Mouse (Mus musculus) hindbrain, embryonic 13.5 days (tissue): ENCODE data around the gene Gm43518. TPM values are rescaled to one million over a fixed set of nuclear protein-coding genes. Genes with fewer than 3 reads are reported as not detected.

Experiments used
- ATAC-seq: fragments of 200-750 bp; cut with Nextera tagmentation; 2 replicates; pipeline ENCODE4 v1.8.0; 2017; ENCODE audit warnings: moderate TSS enrichment; ENCODE audit not compliant: low FRiP score
- H3K27ac ChIP-seq: fragments of 300-500 bp; sonication (generic); 2 replicates; pipeline ENCODE4 v1.5.1; 2015; ENCODE audit warnings: inconsistent platforms, mild to moderate bottlenecking, moderate library complexity
- H3K27me3 ChIP-seq: fragments of 300-500 bp; sonication (generic); 2 replicates; pipeline ENCODE4 v1.6.1; 2015; ENCODE audit warnings: mild to moderate bottlenecking, inconsistent platforms
- H3K36me3 ChIP-seq: fragments of 300-500 bp; sonication (generic); 2 replicates; pipeline ENCODE4 v1.6.1; 2015; ENCODE audit warnings: mild to moderate bottlenecking, inconsistent platforms
- H3K4me1 ChIP-seq: fragments of 300-500 bp; sonication (generic); replicated peaks from 2 replicates; pipeline ENCODE4 v1.6.1; 2015; ENCODE audit warnings: inconsistent platforms
- H3K4me2 ChIP-seq: fragments of 300-500 bp; sonication (generic); 2 replicates; pipeline ENCODE4 v1.6.1; 2015; ENCODE audit warnings: inconsistent platforms, mild to moderate bottlenecking, moderate library complexity
- H3K4me3 ChIP-seq: fragments of 300-500 bp; sonication (generic); 2 replicates; pipeline ENCODE4 v1.5.1; 2015; ENCODE audit warnings: mild to moderate bottlenecking, inconsistent platforms
- H3K9ac ChIP-seq: fragments of 300-500 bp; sonication (generic); 2 replicates; pipeline ENCODE4 v1.6.1; 2015; ENCODE audit warnings: mild to moderate bottlenecking, inconsistent platforms
- H3K9me3 ChIP-seq: fragments of 300-500 bp; sonication (generic); 2 replicates; pipeline ENCODE4 v1.6.1; 2016; ENCODE audit warnings: inconsistent platforms
- WGBS: fragments of 180-500 bp; shearing (Covaris S2); methylation state at CpG from one replicate; pipeline ENCODE4 v1.1.7; 2015; 5-methylcytosine and 5-hydroxymethylcytosine counted together
- polyA plus RNA-seq: library from polyadenylated mRNA; unstranded; fragments of >200 nt; fragmentation: Nextera tagmentation; extraction: Ambion mirVana; gene quantifications from 2 replicates; pipeline ENCODE4 v1.2.1, GENCODE M21; 2015

Gene Gm43518
- polyA plus RNA-seq, 1 experiment from 2014 or later = 5.6 TPM

- Histone ChIP-seq H3K27ac (no peak overlapping the region), H3K4me3 (no peak overlapping the region), H3K4me2 (no peak overlapping the region), H3K27me3 (peaks cover 72% of the 10 kb centered on the region), H3K36me3 (no peaks in the 10 kb centered on the region), H3K4me1 (peaks cover 18% of the 10 kb centered on the region), H3K9ac (no peak overlapping the region), H3K9me3 (no peaks in the 10 kb centered on the region)
- no peak for ATAC-seq
- WGBS = 84% methylated on average over 9 of the region's 9 CpGs
These were observed 53.5 kb downstream of the Gm43518 start for GRCm38 (mm10) chr5:123980521-123981249.

DNA sequence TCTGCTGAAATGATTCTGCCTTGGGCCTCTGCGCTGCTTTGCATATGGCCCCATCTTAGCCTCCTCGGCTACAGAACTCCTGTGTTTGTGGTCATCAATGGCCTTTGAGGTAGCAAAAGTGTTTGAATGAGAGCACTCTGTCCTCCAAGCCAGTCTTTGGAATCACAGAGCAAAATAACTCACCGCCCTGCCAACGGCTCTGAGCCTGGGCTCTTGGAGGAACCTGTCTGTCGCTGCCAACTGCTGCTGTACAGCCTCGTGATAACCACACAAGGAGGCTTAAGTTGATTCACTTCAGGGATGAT, 54.0 kb downstream of the Gm43518 start:
- 78% methylated on average over 6 of the region's 6 CpGs for WGBS
- Histone ChIP-seq H3K27ac (no peak overlapping the region), H3K4me3 (no peak overlapping the region), H3K27me3 (peaks cover 72% of the 10 kb centered on the region), H3K4me2 (no peak overlapping the region), H3K9ac (no peak overlapping the region), H3K36me3 (no peaks in the 10 kb centered on the region), H3K4me1 (peaks cover 12% of the 10 kb centered on the region), H3K9me3 (no peaks in the 10 kb centered on the region)
- no peak for ATAC-seq

DNA sequence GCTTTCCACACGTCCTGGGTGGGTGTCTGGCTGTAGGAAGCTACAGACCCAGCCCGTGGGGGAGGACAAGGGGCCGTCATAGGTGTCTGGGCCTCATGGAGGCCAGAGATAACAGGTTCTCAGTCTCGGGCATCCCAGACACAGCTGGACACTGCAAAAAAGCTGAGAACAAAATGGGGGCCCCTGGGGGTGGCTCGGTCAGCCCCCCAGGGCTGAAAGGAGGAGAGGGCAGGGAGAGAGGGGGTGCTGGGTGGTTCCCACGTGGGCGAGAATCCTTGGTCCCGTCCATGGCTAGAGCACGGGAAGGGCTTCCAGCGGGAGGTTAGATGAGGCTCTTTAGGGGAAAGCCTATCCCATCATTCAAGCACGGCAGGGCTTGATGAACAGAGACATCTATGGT, 55.6 kb downstream of the Gm43518 start:
- H3K36me3 ChIP-seq = no peaks in the 10 kb centered on the region
- H3K4me3 ChIP-seq = no peak overlapping the region
- no peak overlapping the region for H3K9ac ChIP-seq
- no peak overlapping the region for H3K4me2 ChIP-seq
- peaks cover 15% of the 10 kb centered on the region for H3K4me1 ChIP-seq
- no peak for ATAC-seq
- H3K27me3 ChIP-seq = peaks cover 72% of the 10 kb centered on the region
- no peaks in the 10 kb centered on the region for H3K9me3 ChIP-seq
- H3K27ac ChIP-seq = no peak overlapping the region
- 85% methylated on average over 11 of the region's 11 CpGs for WGBS

DNA sequence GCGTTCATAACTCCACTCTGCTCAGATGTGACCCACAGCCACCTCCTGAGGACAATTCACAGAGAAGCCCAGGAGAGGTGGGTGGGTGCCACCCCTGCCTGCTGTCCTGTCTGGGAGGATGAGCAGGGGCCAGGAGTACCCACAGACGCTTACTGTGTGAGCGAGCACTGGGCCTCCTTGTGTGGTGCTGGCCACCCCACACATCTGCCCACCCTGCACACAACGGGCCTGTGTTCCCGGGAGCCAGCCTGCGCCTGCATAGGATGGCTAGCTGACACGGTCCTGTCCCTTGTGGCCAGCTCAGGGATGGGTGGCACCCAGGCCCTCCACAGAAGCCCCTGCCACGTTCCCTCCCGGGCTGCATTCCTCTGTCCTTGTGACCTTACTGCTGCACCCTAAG, 58.2 kb downstream of the Gm43518 start:
- WGBS = 79% methylated on average over 9 of the region's 9 CpGs
- H3K9ac ChIP-seq = no peak overlapping the region
- H3K4me3 ChIP-seq = no peak overlapping the region
- peaks cover 76% of the 10 kb centered on the region for H3K27me3 ChIP-seq
- ATAC-seq = no peak
- no peaks in the 10 kb centered on the region for H3K36me3 ChIP-seq
- no peak overlapping the region for H3K27ac ChIP-seq
- no peaks in the 10 kb centered on the region for H3K9me3 ChIP-seq
- H3K4me1 ChIP-seq = peaks cover 27% of the 10 kb centered on the region
- H3K4me2 ChIP-seq = no peak overlapping the region

- no peaks in the 10 kb centered on the region for H3K9me3 ChIP-seq
- no peak for ATAC-seq
- H3K9ac ChIP-seq = no peak overlapping the region
- no peak overlapping the region for H3K4me3 ChIP-seq
- H3K4me2 ChIP-seq = no peak overlapping the region
- H3K27me3 ChIP-seq = peaks cover 79% of the 10 kb centered on the region
- no peaks in the 10 kb centered on the region for H3K36me3 ChIP-seq
- peaks cover 42% of the 10 kb centered on the region for H3K4me1 ChIP-seq
- WGBS = 94% methylated on average over 2 of the region's 2 CpGs
- no peak overlapping the region for H3K27ac ChIP-seq
These were observed 59.7 kb downstream of the Gm43518 start for GRCm38 (mm10) chr5:123986925-123987324.

DNA sequence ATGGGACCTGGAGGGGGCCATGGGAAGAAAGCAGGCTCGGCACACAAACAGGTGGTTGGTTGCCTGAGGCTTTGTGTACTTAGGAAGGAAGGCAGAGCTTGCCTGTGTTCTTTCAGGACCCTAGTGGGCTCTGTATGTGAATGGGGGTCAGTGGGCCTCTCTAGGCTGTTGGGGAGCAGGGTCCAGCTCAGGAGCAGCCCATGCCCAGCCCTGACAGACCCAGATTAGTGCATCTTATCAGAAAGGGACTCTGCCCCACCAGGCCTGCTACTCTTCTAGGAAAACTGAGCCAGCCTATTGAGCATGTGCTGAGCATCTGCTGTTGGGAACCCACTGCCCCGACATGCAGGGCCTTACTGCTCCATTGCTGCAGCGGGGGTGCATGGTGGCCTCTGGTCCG, 60.3 kb downstream of the Gm43518 start:
- Histone ChIP-seq H3K27me3 (peaks cover 85% of the 10 kb centered on the region), H3K9me3 (no peaks in the 10 kb centered on the region), H3K36me3 (no peaks in the 10 kb centered on the region), H3K27ac (no peak overlapping the region), H3K4me2 (no peak overlapping the region), H3K9ac (no peak overlapping the region), H3K4me1 (peaks cover 47% of the 10 kb centered on the region), H3K4me3 (no peak overlapping the region)
- ATAC-seq = no peak
- 77% methylated on average over 4 of the region's 4 CpGs for whole genome bisulfite sequencing

Other genes with a start within 250 kb of the Gm43518 start
- gene Clip1, start 242.8 kb upstream of the Gm43518 start, polyA plus RNA-seq = 80.2 and 84.8 TPM in 2 replicates
- gene Zcchc8, start 206.3 kb upstream of the Gm43518 start, polyA plus RNA-seq = 68.7 and 70.7 TPM in 2 replicates
- 169 and 177 TPM in 2 replicates for gene Rsrc2, start 178.0 kb upstream of the Gm43518 start, polyA plus RNA-seq
- 7.2 and 7.4 TPM in 2 replicates for gene Kntc1, start 177.7 kb upstream of the Gm43518 start, polyA plus RNA-seq
- not detected in 2 replicates for gene Hcar2, start 61.9 kb upstream of the Gm43518 start, polyA plus RNA-seq
- 0.34 and 0.39 TPM in 2 replicates for gene Hcar1, start 47.4 kb upstream of the Gm43518 start, polyA plus RNA-seq
- gene Denr, start 20.2 kb upstream of the Gm43518 start, polyA plus RNA-seq = 143 and 146 TPM in 2 replicates
- gene Ccdc62, start 3.3 kb downstream of the Gm43518 start, polyA plus RNA-seq = 6.2 and 7.8 TPM in 2 replicates
- 21.4 and 25.5 TPM in 2 replicates for gene Hip1r, start 46.2 kb downstream of the Gm43518 start, polyA plus RNA-seq
- gene Vps37b, start 104.9 kb downstream of the Gm43518 start, polyA plus RNA-seq = 79.3 and 84.7 TPM in 2 replicates
- gene Abcb9, start 168.4 kb downstream of the Gm43518 start, polyA plus RNA-seq = 7.1 and 8.3 TPM in 2 replicates
- 29.4 and 34.0 TPM in 2 replicates for gene Ogfod2, start 184.9 kb downstream of the Gm43518 start, polyA plus RNA-seq
- 71.7 and 75.1 TPM in 2 replicates for gene Arl6ip4, start 188.7 kb downstream of the Gm43518 start, polyA plus RNA-seq